Comparison of ENCODE assay signal across 9 mouse cellular contexts in genomic region chr4:107937338-107937737, GRCm38 (mm10). TPM values are rescaled to one million over a fixed set of nuclear protein-coding genes. Genes with fewer than 3 reads are reported as not detected.
DNase-seq lines count a peak whose midpoint lies in the region; ATAC-seq and TF ChIP-seq lines count a peak whose summit lies in the region.
"Had no signal": no experiment of that assay in that cellular context is flagged by ENCODE, and none has a peak within 500 bp of the region (broad histone marks: within the 10 kb centered on the region; RNA-seq: fewer than 3 reads in every experiment).

No protein-coding gene starts in this region.

- H3K36me3 ChIP-seq in hindbrain, embryonic 11.5 days (ENCODE audit: control insufficient read depth, insufficient read depth, low read length), result no peaks in the 10 kb centered on the region
- no peaks in the 10 kb centered on the region for H3K36me3 ChIP-seq in hindbrain, embryonic 13.5 days
- H3K36me3 ChIP-seq in intestine, postnatal 0 days (ENCODE audit: control insufficient read depth, insufficient read depth), result no peaks in the 10 kb centered on the region

- H3K9me3 ChIP-seq in hindbrain, embryonic 11.5 days (ENCODE audit: control insufficient read depth, low read length), result no peaks in the 10 kb centered on the region
- no peaks in the 10 kb centered on the region for H3K9me3 ChIP-seq in hindbrain, embryonic 13.5 days
- H3K9me3 ChIP-seq in intestine, postnatal 0 days (ENCODE audit: control insufficient read depth), result no peaks in the 10 kb centered on the region

- peak; percentile 71 for DNase-seq in hindbrain, embryonic 11.5 days (ENCODE audit: low spot score)
- DNase-seq in cerebellum, adult 9-10 months, result peak; percentile 67
- peak; percentile 45 to 55 for DNase-seq in frontal cortex, postnatal 14 days (ENCODE audit: low spot score in 2 of 2)
- DNase-seq in left cerebral cortex, adult 9 months (ENCODE audit: low spot score in 2 of 2), result peak; percentile 50 to 70
- peak; percentile 47 for DNase-seq in naive thymus-derived CD4-positive, alpha-beta T cell, adult 2 months (ENCODE audit: low read depth)
- DNase-seq in telencephalon, adult 2 months (ENCODE audit: low read depth, low spot score), result peak; percentile 60

- H3K4me2 ChIP-seq in hindbrain, embryonic 11.5 days (replicated peaks; ENCODE audit: low read depth, low read length), result no peak overlapping the region
- no peak overlapping the region for H3K4me2 ChIP-seq in hindbrain, embryonic 13.5 days
- no peak overlapping the region for H3K4me2 ChIP-seq in intestine, postnatal 0 days (replicated peaks; ENCODE audit: low read depth)

- ATAC-seq in hindbrain, embryonic 11.5 days (ENCODE audit: low FRiP score), result no peak
- no peak for ATAC-seq in hindbrain, embryonic 13.5 days (ENCODE audit: low FRiP score)
- ATAC-seq in intestine, postnatal 0 days, result peak; percentile 68

- peak; percentile 77 for TF ChIP-seq CTCF in intestine, postnatal 0 days (IDR thresholded peaks at IDR 0.05; ENCODE audit: low read depth)

- no peak overlapping the region for H3K27ac ChIP-seq in hindbrain, embryonic 11.5 days (ENCODE audit: low read depth, low read length)
- no peak overlapping the region for H3K27ac ChIP-seq in hindbrain, embryonic 13.5 days
- H3K27ac ChIP-seq in intestine, postnatal 0 days (ENCODE audit: low read depth, low read length), result no peak overlapping the region
- H3K27ac ChIP-seq: macrophage had no signal

- 32% methylated on average over 6 of the region's 6 CpGs for WGBS in hindbrain, embryonic 11.5 days
- 22% methylated on average over 6 of the region's 6 CpGs for WGBS in hindbrain, embryonic 13.5 days
- 13% methylated on average over 6 of the region's 6 CpGs for WGBS in intestine, postnatal 0 days

- no peaks in the 10 kb centered on the region for H3K27me3 ChIP-seq in hindbrain, embryonic 11.5 days (ENCODE audit: control insufficient read depth, insufficient read depth, low read length)
- H3K27me3 ChIP-seq in hindbrain, embryonic 13.5 days, result peaks cover 4% of the 10 kb centered on the region; the same call in 1 of the 2 replicates
- no peaks in the 10 kb centered on the region for H3K27me3 ChIP-seq in intestine, postnatal 0 days (replicated peaks; ENCODE audit: control insufficient read depth, insufficient read depth, low read length)

- no peaks in the 10 kb centered on the region for H3K4me1 ChIP-seq in hindbrain, embryonic 11.5 days (replicated peaks; ENCODE audit: control insufficient read depth, insufficient read depth, low read length)
- no peaks in the 10 kb centered on the region for H3K4me1 ChIP-seq in hindbrain, embryonic 13.5 days (replicated peaks)
- no peaks in the 10 kb centered on the region for H3K4me1 ChIP-seq in intestine, postnatal 0 days (replicated peaks; ENCODE audit: control insufficient read depth, insufficient read depth, low read length)

- H3K4me3 ChIP-seq in hindbrain, embryonic 11.5 days (ENCODE audit: low read depth, low read length), result no peak overlapping the region
- no peak overlapping the region for H3K4me3 ChIP-seq in hindbrain, embryonic 13.5 days
- H3K4me3 ChIP-seq in intestine, postnatal 0 days (ENCODE audit: low read depth, low read length), result no peak overlapping the region

- H3K9ac ChIP-seq in hindbrain, embryonic 11.5 days (ENCODE audit: low read depth, low read length), result no peak overlapping the region
- no peak overlapping the region for H3K9ac ChIP-seq in hindbrain, embryonic 13.5 days
- H3K9ac ChIP-seq in intestine, postnatal 0 days (ENCODE audit: low read depth, low read length), result no peak overlapping the region

RNA-seq across cellular contexts. Expression of gene Cpt2, which starts 13.9 kb away (rescaled TPM):
- polyA plus RNA-seq in hindbrain, embryonic 11.5 days (2014; fragmentation: Nextera tagmentation; extraction: Ambion mirVana), result 34.0 and 38.4 TPM in 2 replicates
- polyA plus RNA-seq in hindbrain, embryonic 13.5 days (2015; fragmentation: Nextera tagmentation; extraction: Ambion mirVana), result 19.0 and 20.0 TPM in 2 replicates
- 128 and 130 TPM in 2 replicates for polyA plus RNA-seq in intestine, postnatal 0 days (2015; fragmentation: Nextera tagmentation; extraction: Ambion mirVana)

RNA-seq across cellular contexts. Expression of gene Slc1a7, which starts 30.8 kb away (rescaled TPM):
- not detected in 2 replicates for polyA plus RNA-seq in hindbrain, embryonic 11.5 days (2014; fragmentation: Nextera tagmentation; extraction: Ambion mirVana)
- polyA plus RNA-seq in hindbrain, embryonic 13.5 days (2015; fragmentation: Nextera tagmentation; extraction: Ambion mirVana), result not detected in 2 replicates
- polyA plus RNA-seq in intestine, postnatal 0 days (2015; fragmentation: Nextera tagmentation; extraction: Ambion mirVana), result 0.10 and 0.14 TPM in 2 replicates
- polyA plus RNA-seq: macrophage had no signal

RNA-seq across cellular contexts. Expression of gene 0610037L13Rik, which starts 47.7 kb away (rescaled TPM):
- polyA plus RNA-seq in hindbrain, embryonic 11.5 days (2014; fragmentation: Nextera tagmentation; extraction: Ambion mirVana), result 118 and 135 TPM in 2 replicates
- 93.7 and 93.8 TPM in 2 replicates for polyA plus RNA-seq in hindbrain, embryonic 13.5 days (2015; fragmentation: Nextera tagmentation; extraction: Ambion mirVana)
- polyA plus RNA-seq in intestine, postnatal 0 days (2015; fragmentation: Nextera tagmentation; extraction: Ambion mirVana), result 72.4 and 76.2 TPM in 2 replicates

RNA-seq across cellular contexts. Expression of gene Magoh, which starts 57.8 kb away (rescaled TPM):
- 224 and 249 TPM in 2 replicates for polyA plus RNA-seq in hindbrain, embryonic 11.5 days (2014; fragmentation: Nextera tagmentation; extraction: Ambion mirVana)
- 135 and 137 TPM in 2 replicates for polyA plus RNA-seq in hindbrain, embryonic 13.5 days (2015; fragmentation: Nextera tagmentation; extraction: Ambion mirVana)
- polyA plus RNA-seq in intestine, postnatal 0 days (2015; fragmentation: Nextera tagmentation; extraction: Ambion mirVana), result 114 and 121 TPM in 2 replicates
